Mouse (Mus musculus) cortical plate, adult 2 months (tissue): ENCODE data around the gene Cox6a2.

Experiments used
- CTCF ChIP-seq: fragments of 200-500 bp; IDR thresholded peaks from 2 replicates; pipeline ENCODE4 v1.5.1; 2011; ENCODE audit warnings: mild to moderate bottlenecking, control low read depth, low read length; ENCODE audit not compliant: insufficient read depth; ENCODE audit errors: extremely low read depth
- POLR2A ChIP-seq: fragments of 200-500 bp; IDR thresholded peaks from 2 replicates; pipeline ENCODE4 v1.6.1; 2011; ENCODE audit warnings: mild to moderate bottlenecking, low read length, control low read depth; ENCODE audit not compliant: insufficient read depth; ENCODE audit errors: extremely low read depth

GRCm38 (mm10) chr7:128180546-128180945 lies 25.6 kb downstream of the Cox6a2 start:
- TF ChIP-seq POLR2A (no peak), CTCF (no peak)
